Comparison of ENCODE assay signal across 17 mouse cellular contexts in genomic region chr7:118928916-118929315, GRCm38 (mm10).
A peak's percentile ranks its signal among the peaks of the same experiment; 100 is the strongest.
DNase-seq lines count a peak whose midpoint lies in the region; ATAC-seq and TF ChIP-seq lines count a peak whose summit lies in the region.
"Had no signal": no experiment of that assay in that cellular context is flagged by ENCODE, and none has a peak within 500 bp of the region (broad histone marks: within the 10 kb centered on the region; RNA-seq: fewer than 3 reads in every experiment).

No protein-coding gene starts in this region.

- peaks cover 27% of the 10 kb centered on the region for H3K4me1 ChIP-seq in heart, embryonic 13.5 days
- H3K4me1 ChIP-seq in lung, embryonic 15.5 days, result peaks cover 15% of the 10 kb centered on the region
- peaks cover 7% of the 10 kb centered on the region; the same call in 1 of the 2 replicates for H3K4me1 ChIP-seq in lung, adult 2 months (ENCODE audit: control insufficient read depth, insufficient read depth, low read length)
- peaks cover 15% of the 10 kb centered on the region; the same call in 1 of the 2 replicates for H3K4me1 ChIP-seq in embryonic fibroblast, embryonic 13.5 days (ENCODE audit: control insufficient read depth, insufficient read depth, low read length)
- H3K4me1 ChIP-seq: liver, embryonic 13.5 days had no signal

- H3K27me3 ChIP-seq in heart, embryonic 13.5 days (replicated peaks), result no peaks in the 10 kb centered on the region
- H3K27me3 ChIP-seq in lung, embryonic 15.5 days, result no peaks in the 10 kb centered on the region
- H3K27me3 ChIP-seq: forebrain, embryonic 12.5 days; kidney, embryonic 15.5 days; liver, embryonic 13.5 days; neural tube, embryonic 15.5 days had no signal

- H3K4me2 ChIP-seq in heart, embryonic 13.5 days, result no peak overlapping the region
- H3K4me2 ChIP-seq in lung, embryonic 15.5 days, result no peak overlapping the region
- H3K4me2 ChIP-seq: forebrain, embryonic 12.5 days; kidney, embryonic 15.5 days; liver, embryonic 13.5 days; midbrain, embryonic 11.5 days; neural tube, embryonic 15.5 days had no signal

- no peak for TF ChIP-seq CTCF in lung, adult 2 months (IDR thresholded peaks at IDR 0.05; ENCODE audit: insufficient read depth, low read length)
- TF ChIP-seq CTCF in embryonic fibroblast, embryonic 13.5 days (IDR thresholded peaks at IDR 0.05; ENCODE audit: borderline replicate concordance, insufficient read depth, low read length), result no peak

- WGBS in heart, embryonic 13.5 days, result 49% methylated on average over 8 of the region's 8 CpGs
- WGBS in lung, embryonic 15.5 days, result 54% methylated on average over 8 of the region's 8 CpGs
- WGBS in lung, adult 2 months, result 66% methylated on average over 8 of the region's 8 CpGs

- H3K4me3 ChIP-seq in heart, embryonic 13.5 days, result no peak overlapping the region
- H3K4me3 ChIP-seq in lung, embryonic 15.5 days, result no peak overlapping the region
- no peak overlapping the region for H3K4me3 ChIP-seq in lung, adult 2 months (replicated peaks; ENCODE audit: extremely low read depth, low read depth, low read length)
- H3K4me3 ChIP-seq in embryonic fibroblast, embryonic 13.5 days (ENCODE audit: insufficient read depth, low read length), result no peak overlapping the region
- H3K4me3 ChIP-seq: forebrain, embryonic 12.5 days; kidney, embryonic 15.5 days; left cerebral cortex, adult 2 months; liver, embryonic 13.5 days; neural tube, embryonic 15.5 days had no signal

- peak; percentile 39 to 69 for DNase-seq in adrenal gland, adult (ENCODE audit: inconsistent age in 2 of 2, low spot score in 1 of 2)
- DNase-seq in adrenal gland, postnatal 36 days, result no peak
- DNase-seq in heart, adult 8-10 months (ENCODE audit: low spot score), result no peak
- DNase-seq in lung, adult 2 months, result no peak
- no peak for DNase-seq in spleen, adult 12 weeks (ENCODE audit: low spot score)
- DNase-seq: adrenal gland, postnatal 10 days; cerebellum, adult 9-10 months; kidney, postnatal 36 days; liver, embryonic 13.5 days had no signal

- H3K27ac ChIP-seq in heart, embryonic 13.5 days (replicated peaks), result peak overlapping the region; percentile 84; the same call in 1 of the 2 replicates
- peak overlapping the region; percentile 43; the same call in 1 of the 2 replicates for H3K27ac ChIP-seq in lung, embryonic 15.5 days
- peak overlapping the region; percentile 44 for H3K27ac ChIP-seq in embryonic fibroblast, embryonic 13.5 days (ENCODE audit: insufficient read depth, low read length)
- H3K27ac ChIP-seq: forebrain, embryonic 12.5 days; liver, embryonic 13.5 days; neural tube, embryonic 15.5 days had no signal

- no peaks in the 10 kb centered on the region for H3K9me3 ChIP-seq in heart, embryonic 13.5 days
- no peaks in the 10 kb centered on the region for H3K9me3 ChIP-seq in lung, embryonic 15.5 days
- H3K9me3 ChIP-seq: forebrain, embryonic 12.5 days; kidney, embryonic 15.5 days; liver, embryonic 13.5 days; neural tube, embryonic 15.5 days had no signal

- H3K9ac ChIP-seq in heart, embryonic 13.5 days, result no peak overlapping the region
- H3K9ac ChIP-seq in lung, embryonic 15.5 days, result no peak overlapping the region
- H3K9ac ChIP-seq: forebrain, embryonic 12.5 days; kidney, embryonic 15.5 days; liver, embryonic 13.5 days; neural tube, embryonic 15.5 days had no signal

- TF ChIP-seq POLR2A in lung, adult 2 months (IDR thresholded peaks at IDR 0.05; ENCODE audit: borderline replicate concordance, extremely low read depth, low read depth, low read length), result no peak
- no peak for TF ChIP-seq POLR2A in embryonic fibroblast, embryonic 13.5 days (IDR thresholded peaks at IDR 0.05; ENCODE audit: low read depth, low read length)

- no peaks in the 10 kb centered on the region for H3K36me3 ChIP-seq in heart, embryonic 13.5 days
- H3K36me3 ChIP-seq in lung, embryonic 15.5 days, result no peaks in the 10 kb centered on the region
- H3K36me3 ChIP-seq: forebrain, embryonic 12.5 days; kidney, embryonic 15.5 days; liver, embryonic 13.5 days; neural tube, embryonic 15.5 days had no signal

- no peak for ATAC-seq in heart, embryonic 13.5 days (ENCODE audit: extremely low read depth, insufficient number of reproducible peaks, low FRiP score, low TSS enrichment)
- ATAC-seq in lung, embryonic 15.5 days (ENCODE audit: borderline replicate concordance, extremely low read depth, low FRiP score, low TSS enrichment), result no peak

Comparison
In these comparisons a context has a peak if more than half of its experiments do, and no peak if none do; other contexts are left out.
1. DNase-seq: peak in adrenal gland, adult (2 of 2); none in adrenal gland, postnatal 36 days (0 of 2), heart, adult 8-10 months (single experiment), lung, adult 2 months (single experiment) and spleen, adult 12 weeks (single experiment).
2. Peak in every context shown above with its lines, with median percentiles within 50 percentile points of each other: H3K27ac ChIP-seq.